Mouse (Mus musculus) G1E (cell line): Measurements from ENCODE around the gene Urad.

Source experiments
- CTCF ChIP-seq: IDR thresholded peaks from 2 replicates; pipeline ENCODE4 v1.5.1; 2012; ENCODE audit warnings: low read depth, low read length, inconsistent platforms, mixed read lengths
- GATA1 ChIP-seq: IDR thresholded peaks from 2 replicates; pipeline ENCODE4 v1.6.1; 2012; ENCODE audit warnings: borderline replicate concordance, low read length, inconsistent platforms, mixed read lengths
- GATA2 ChIP-seq: IDR thresholded peaks from 2 replicates; pipeline ENCODE4 v1.6.1; 2012; ENCODE audit warnings: low read depth, low read length, inconsistent platforms, borderline replicate concordance
- POLR2AphosphoS5 ChIP-seq: IDR thresholded peaks from 2 replicates; pipeline ENCODE4 v1.6.1; 2012; ENCODE audit warnings: low read depth, low read length, inconsistent platforms; ENCODE audit not compliant: insufficient replicate concordance
- TAL1 ChIP-seq: conservative IDR thresholded peaks from 2 replicates; pipeline ENCODE4 v1.6.1; 2012; ENCODE audit warnings: low read depth, low read length, inconsistent platforms, mixed read lengths

GRCm38 (mm10) chr5:147319653-147320052, 2.6 kb downstream of the Urad start:
- TF ChIP-seq CTCF (peak; percentile 37; the same call in 1 of the 2 replicates), GATA1 (no peak), POLR2AphosphoS5 (no peak), TAL1 (no peak), GATA2 (no peak)
